Mouse (Mus musculus) heart, embryonic 16.5 days (tissue): Measurements from ENCODE around the gene Klf4. TPM values are rescaled to one million over a fixed set of nuclear protein-coding genes. Genes with fewer than 3 reads are reported as not detected.

Source experiments
- ATAC-seq: fragments of 200-750 bp; cut with Nextera tagmentation; replicated peaks from 2 replicates; pipeline ENCODE4 v1.8.0; 2017; ENCODE audit warnings: moderate number of reproducible peaks; ENCODE audit not compliant: insufficient read depth, low FRiP score; ENCODE audit errors: extremely low read depth
- H3K27ac ChIP-seq: fragments of 300-500 bp; sonication (generic); 2 replicates; pipeline ENCODE4 v1.5.1; 2014; ENCODE audit warnings: mild to moderate bottlenecking, low read length, control low read depth, moderate library complexity
- H3K27me3 ChIP-seq: fragments of 300-500 bp; sonication (generic); 2 replicates; pipeline ENCODE4 v1.6.1; 2014; ENCODE audit warnings: low read length, mixed read lengths; ENCODE audit not compliant: control insufficient read depth, insufficient read depth
- H3K36me3 ChIP-seq: fragments of 300-500 bp; sonication (generic); 2 replicates; pipeline ENCODE4 v1.6.1; 2014; ENCODE audit not compliant: control insufficient read depth, insufficient read depth
- H3K4me1 ChIP-seq: fragments of 300-500 bp; sonication (generic); 2 replicates; pipeline ENCODE4 v1.6.1; 2014; ENCODE audit warnings: low read length, mixed read lengths; ENCODE audit not compliant: control insufficient read depth, insufficient read depth
- H3K4me2 ChIP-seq: fragments of 300-500 bp; sonication (generic); 2 replicates; pipeline ENCODE4 v1.6.1; 2014; ENCODE audit warnings: low read depth, mild to moderate bottlenecking, control low read depth, low read length
- H3K4me3 ChIP-seq: fragments of 300-500 bp; sonication (generic); 2 replicates; pipeline ENCODE4 v1.5.1; 2014; ENCODE audit warnings: mild to moderate bottlenecking, control low read depth, low read length
- H3K9ac ChIP-seq: fragments of 300-500 bp; sonication (generic); 2 replicates; pipeline ENCODE4 v1.6.1; 2014; ENCODE audit warnings: low read length, control low read depth
- H3K9me3 ChIP-seq: fragments of 300-500 bp; sonication (generic); replicated peaks from 2 replicates; pipeline ENCODE4 v1.6.1; 2016; ENCODE audit warnings: low read length; ENCODE audit not compliant: control insufficient read depth
- WGBS: fragments of 180-500 bp; shearing (Covaris S2); extraction: QIAGEN DNeasy Blood & Tissue Kit; methylation state at CpG from one replicate; pipeline ENCODE4 v1.1.7; 2014; 5-methylcytosine and 5-hydroxymethylcytosine counted together
- polyA plus RNA-seq: library from polyadenylated mRNA; unstranded; fragments of >200 nt; fragmentation: Nextera tagmentation; extraction: Ambion mirVana; gene quantifications from 2 replicates; pipeline ENCODE4 v1.2.1, GENCODE M21; 2015

Gene Klf4
- polyA plus RNA-seq: 4.7 and 5.7 TPM in 2 replicates

GRCm38 (mm10) chr4:55532407-55533195 is at the start of gene Klf4:
Klf4 (minus strand) TSS chr4:55532466.
- ATAC-seq: peak; percentile 92
- Histone ChIP-seq H3K4me1 (peaks cover 9% of the 10 kb centered on the region; the same call in 1 of the 2 replicates), H3K27ac (peak within 1 kb of the TSS; percentile 96), H3K4me3 (peak within 1 kb of the TSS; percentile 67), H3K27me3 (no peaks in the 10 kb centered on the region), H3K9me3 (no peaks in the 10 kb centered on the region), H3K9ac (peak within 1 kb of the TSS; percentile 89), H3K4me2 (peak within 1 kb of the TSS; percentile 84), H3K36me3 (no peaks in the 10 kb centered on the region)
- under 1% methylated on average over 80 of the region's 99 CpGs for WGBS

- Histone ChIP-seq H3K36me3 (no peaks in the 10 kb centered on the region), H3K27me3 (no peaks in the 10 kb centered on the region; the same call in 1 of the 2 replicates), H3K9ac (no peak overlapping the region), H3K4me1 (no peaks in the 10 kb centered on the region), H3K9me3 (no peaks in the 10 kb centered on the region), H3K4me2 (no peak overlapping the region), H3K27ac (no peak overlapping the region), H3K4me3 (no peak overlapping the region)
- no peak for ATAC-seq
- WGBS: 74% methylated on average over 2 of the region's 2 CpGs
Measured at GRCm38 (mm10) chr4:55571432-55571831, 39.2 kb upstream of the Klf4 start.

GRCm38 (mm10) chr4:55567986-55568385 is 35.7 kb upstream of the Klf4 start:
- Histone ChIP-seq H3K27me3 (no peaks in the 10 kb centered on the region; the same call in 1 of the 2 replicates), H3K4me2 (no peak overlapping the region)
- WGBS: 85% methylated on average over 9 of the region's 9 CpGs

GRCm38 (mm10) chr4:55567575-55567974 is 35.3 kb upstream of the Klf4 start:
- no peaks in the 10 kb centered on the region for H3K4me1 ChIP-seq
- no peak overlapping the region for H3K9ac ChIP-seq
- no peak overlapping the region for H3K27ac ChIP-seq
- H3K9me3 ChIP-seq: no peaks in the 10 kb centered on the region
- no peaks in the 10 kb centered on the region for H3K36me3 ChIP-seq
- no peak overlapping the region for H3K4me2 ChIP-seq
- no peak overlapping the region for H3K4me3 ChIP-seq
- no peaks in the 10 kb centered on the region; the same call in 1 of the 2 replicates for H3K27me3 ChIP-seq
- WGBS: 80% methylated on average over 5 of the region's 5 CpGs
- no peak for ATAC-seq

More at GRCm38 (mm10) chr4:55567986-55568385, 35.7 kb upstream of the Klf4 start:
- no peak overlapping the region for H3K4me3 ChIP-seq
- H3K9ac ChIP-seq: no peak overlapping the region
- no peak for ATAC-seq
- no peak overlapping the region for H3K27ac ChIP-seq
- H3K36me3 ChIP-seq: no peaks in the 10 kb centered on the region
- H3K4me1 ChIP-seq: no peaks in the 10 kb centered on the region
- H3K9me3 ChIP-seq: no peaks in the 10 kb centered on the region

GRCm38 (mm10) chr4:55564317-55564716 is 32.1 kb upstream of the Klf4 start:
- Histone ChIP-seq H3K27me3 (no peaks in the 10 kb centered on the region), H3K4me2 (no peak overlapping the region), H3K4me1 (no peaks in the 10 kb centered on the region), H3K27ac (no peak overlapping the region), H3K36me3 (no peaks in the 10 kb centered on the region), H3K9me3 (peaks cover 4% of the 10 kb centered on the region; the same call in 1 of the 2 replicates), H3K9ac (no peak overlapping the region), H3K4me3 (no peak overlapping the region)
- ATAC-seq: no peak
- 83% methylated on average over 2 of the region's 2 CpGs for WGBS

GRCm38 (mm10) chr4:55563050-55563449 is 30.8 kb upstream of the Klf4 start:
- no peak overlapping the region for H3K9ac ChIP-seq
- WGBS: 54% methylated on average over 8 of the region's 8 CpGs
- H3K9me3 ChIP-seq: peaks cover 4% of the 10 kb centered on the region; the same call in 1 of the 2 replicates

GRCm38 (mm10) chr4:55562062-55562461 is 29.8 kb upstream of the Klf4 start:
- Histone ChIP-seq H3K9me3 (peaks cover 4% of the 10 kb centered on the region; the same call in 1 of the 2 replicates), H3K9ac (no peak overlapping the region), H3K27me3 (no peaks in the 10 kb centered on the region), H3K36me3 (no peaks in the 10 kb centered on the region), H3K4me2 (no peak overlapping the region), H3K27ac (no peak overlapping the region), H3K4me1 (no peaks in the 10 kb centered on the region), H3K4me3 (no peak overlapping the region)
- no peak for ATAC-seq
- WGBS: 72% methylated on average over 3 of the region's 3 CpGs

More at GRCm38 (mm10) chr4:55563050-55563449, 30.8 kb upstream of the Klf4 start:
- H3K4me1 ChIP-seq: no peaks in the 10 kb centered on the region
- H3K27ac ChIP-seq: no peak overlapping the region
- H3K36me3 ChIP-seq: no peaks in the 10 kb centered on the region
- H3K4me2 ChIP-seq: no peak overlapping the region
- ATAC-seq: no peak
- no peak overlapping the region for H3K4me3 ChIP-seq
- no peaks in the 10 kb centered on the region for H3K27me3 ChIP-seq

GRCm38 (mm10) chr4:55546869-55547268 is 14.6 kb upstream of the Klf4 start:
- H3K36me3 ChIP-seq: no peaks in the 10 kb centered on the region
- H3K27ac ChIP-seq: no peak overlapping the region
- WGBS: 83% methylated on average over 12 of the region's 12 CpGs
- H3K4me2 ChIP-seq: no peak overlapping the region
- H3K4me3 ChIP-seq: no peak overlapping the region
- H3K27me3 ChIP-seq: no peaks in the 10 kb centered on the region
- H3K9ac ChIP-seq: no peak overlapping the region
- no peaks in the 10 kb centered on the region for H3K9me3 ChIP-seq
- no peak for ATAC-seq
- H3K4me1 ChIP-seq: peaks cover 6% of the 10 kb centered on the region

GRCm38 (mm10) chr4:55542753-55543152 is 10.5 kb upstream of the Klf4 start:
- no peak overlapping the region for H3K27ac ChIP-seq
- H3K36me3 ChIP-seq: no peaks in the 10 kb centered on the region
- no peaks in the 10 kb centered on the region for H3K9me3 ChIP-seq
- H3K4me2 ChIP-seq: no peak overlapping the region
- ATAC-seq: no peak
- 35% methylated on average over 2 of the region's 2 CpGs for WGBS
- H3K4me1 ChIP-seq: peaks cover 24% of the 10 kb centered on the region
- no peaks in the 10 kb centered on the region for H3K27me3 ChIP-seq
- H3K9ac ChIP-seq: no peak overlapping the region
- H3K4me3 ChIP-seq: no peak overlapping the region
